Mouse (Mus musculus): ENCODE results near the gene Rasa1. TPM values are rescaled to one million over a fixed set of nuclear protein-coding genes. Genes with fewer than 3 reads are reported as not detected.

Rasa1 gene
- total and polyA plus RNA-seq, 2 experiments from 2014 or later, result 30.1 to 30.5 TPM

- H3K9ac ChIP-seq (replicated peaks; ENCODE audit: low read depth, low read length), result no peak overlapping the region
- WGBS, result 62% methylated on average over 1 of the region's 1 CpGs
- H3K4me2 ChIP-seq (ENCODE audit: low read depth, low read length), result peak overlapping the region; percentile 53
- DNase-seq (ENCODE audit: low spot score), result no peak
- no peaks in the 10 kb centered on the region for H3K27me3 ChIP-seq (ENCODE audit: control insufficient read depth, insufficient read depth, low read length)
- H3K36me3 ChIP-seq (replicated peaks; ENCODE audit: control insufficient read depth, insufficient read depth, low read length), result no peaks in the 10 kb centered on the region
- no peak overlapping the region for H3K27ac ChIP-seq (ENCODE audit: low read depth)
- TF ChIP-seq CTCF (IDR thresholded peaks at IDR 0.05; ENCODE audit: low read depth) (no peak), EP300 (IDR thresholded peaks at IDR 0.05; ENCODE audit: low read depth) (no peak)
- H3K4me1 ChIP-seq (ENCODE audit: control insufficient read depth, insufficient read depth), result no peaks in the 10 kb centered on the region
- H3K9me3 ChIP-seq (replicated peaks; ENCODE audit: control insufficient read depth, low read length), result no peaks in the 10 kb centered on the region
- H3K4me3 ChIP-seq (ENCODE audit: low read depth, low read length), result peak overlapping the region; percentile 20
- ATAC-seq (ENCODE audit: insufficient read depth, low read depth), result no peak
Measured at GRCm38 (mm10) chr13:85290651-85291050, 1.7 kb upstream of the Rasa1 start.

- Histone ChIP-seq H3K9me3 (replicated peaks; ENCODE audit: control insufficient read depth, low read length) (no peaks in the 10 kb centered on the region), H3K4me1 (ENCODE audit: control insufficient read depth, insufficient read depth) (0 out of 2 replicates have a peak, but pooled peaks cover 3% of the 10 kb centered on the region), H3K36me3 (replicated peaks; ENCODE audit: control insufficient read depth, insufficient read depth, low read length) (no peaks in the 10 kb centered on the region), H3K4me2 (ENCODE audit: low read depth, low read length) (peak overlapping the region; percentile 66), H3K4me3 (ENCODE audit: low read depth, low read length) (peak overlapping the region; percentile 94), H3K27me3 (ENCODE audit: control insufficient read depth, insufficient read depth, low read length) (no peaks in the 10 kb centered on the region), H3K27ac (ENCODE audit: low read depth) (peak overlapping the region; percentile 99), H3K9ac (replicated peaks; ENCODE audit: low read depth, low read length) (peak overlapping the region; percentile 97)
- ATAC-seq (ENCODE audit: insufficient read depth, low read depth) (no peak), DNase-seq (ENCODE audit: low spot score) (no peak)
- TF ChIP-seq EP300 (IDR thresholded peaks at IDR 0.05; ENCODE audit: low read depth) (no peak), CTCF (IDR thresholded peaks at IDR 0.05; ENCODE audit: low read depth) (no peak)
- 2% methylated on average over 29 of the region's 35 CpGs for WGBS
Measured at GRCm38 (mm10) chr13:85288574-85288842, 422 bp downstream of the Rasa1 start.

GRCm38 (mm10) chr13:85287876-85288573, 905 bp downstream of the Rasa1 start:
- ATAC-seq (ENCODE audit: insufficient read depth, low read depth) (0 out of 2 replicates have a peak, but pooled peaks have one; percentile 2), DNase-seq (ENCODE audit: low spot score) (peak; percentile 68)
- H3K9me3 ChIP-seq (replicated peaks; ENCODE audit: control insufficient read depth, low read length), result no peaks in the 10 kb centered on the region
- peak overlapping the region; percentile 97 for H3K9ac ChIP-seq (replicated peaks; ENCODE audit: low read depth, low read length)
- peak overlapping the region; percentile 99 for H3K27ac ChIP-seq (ENCODE audit: low read depth)
- TF ChIP-seq EP300 (IDR thresholded peaks at IDR 0.05; ENCODE audit: low read depth) (no peak), CTCF (IDR thresholded peaks at IDR 0.05; ENCODE audit: low read depth) (no peak)
- H3K4me2 ChIP-seq (ENCODE audit: low read depth, low read length), result peak overlapping the region; percentile 66
- H3K4me3 ChIP-seq (ENCODE audit: low read depth, low read length), result peak overlapping the region; percentile 94
- no peaks in the 10 kb centered on the region for H3K27me3 ChIP-seq (ENCODE audit: control insufficient read depth, insufficient read depth, low read length)
- WGBS, result under 1% methylated on average over 25 of the region's 25 CpGs
- H3K36me3 ChIP-seq (replicated peaks; ENCODE audit: control insufficient read depth, insufficient read depth, low read length), result no peaks in the 10 kb centered on the region
- H3K4me1 ChIP-seq (ENCODE audit: control insufficient read depth, insufficient read depth), result 0 out of 2 replicates have a peak, but pooled peaks cover 3% of the 10 kb centered on the region

GRCm38 (mm10) chr13:85282626-85283025, 6.3 kb downstream of the Rasa1 start:
- DNase-seq (ENCODE audit: low spot score) (no peak), ATAC-seq (ENCODE audit: insufficient read depth, low read depth) (no peak)
- no peak for TF ChIP-seq EP300 (IDR thresholded peaks at IDR 0.05; ENCODE audit: low read depth)
- no peak for TF ChIP-seq CTCF (IDR thresholded peaks at IDR 0.05; ENCODE audit: low read depth)
- Histone ChIP-seq H3K9me3 (replicated peaks; ENCODE audit: control insufficient read depth, low read length) (no peaks in the 10 kb centered on the region), H3K36me3 (replicated peaks; ENCODE audit: control insufficient read depth, insufficient read depth, low read length) (no peaks in the 10 kb centered on the region), H3K27ac (ENCODE audit: low read depth) (no peak overlapping the region), H3K9ac (replicated peaks; ENCODE audit: low read depth, low read length) (no peak overlapping the region), H3K4me3 (ENCODE audit: low read depth, low read length) (no peak overlapping the region), H3K27me3 (ENCODE audit: control insufficient read depth, insufficient read depth, low read length) (no peaks in the 10 kb centered on the region), H3K4me2 (ENCODE audit: low read depth, low read length) (no peak overlapping the region), H3K4me1 (ENCODE audit: control insufficient read depth, insufficient read depth) (peaks cover 17% of the 10 kb centered on the region)

- no peak for TF ChIP-seq CTCF (IDR thresholded peaks at IDR 0.05; ENCODE audit: low read depth)
- TF ChIP-seq EP300 (IDR thresholded peaks at IDR 0.05; ENCODE audit: low read depth), result no peak
- ATAC-seq (ENCODE audit: insufficient read depth, low read depth) (no peak), DNase-seq (ENCODE audit: low spot score) (no peak)
- H3K4me3 ChIP-seq (ENCODE audit: low read depth, low read length), result no peak overlapping the region
- H3K4me2 ChIP-seq (ENCODE audit: low read depth, low read length), result no peak overlapping the region
- 0 out of 2 replicates have a peak overlapping the region, but pooled peaks have one; percentile 6 for H3K27ac ChIP-seq (ENCODE audit: low read depth)
- no peak overlapping the region for H3K9ac ChIP-seq (replicated peaks; ENCODE audit: low read depth, low read length)
- no peaks in the 10 kb centered on the region for H3K36me3 ChIP-seq (replicated peaks; ENCODE audit: control insufficient read depth, insufficient read depth, low read length)
- H3K27me3 ChIP-seq (ENCODE audit: control insufficient read depth, insufficient read depth, low read length), result no peaks in the 10 kb centered on the region
- no peaks in the 10 kb centered on the region for H3K9me3 ChIP-seq (replicated peaks; ENCODE audit: control insufficient read depth, low read length)
- H3K4me1 ChIP-seq (ENCODE audit: control insufficient read depth, insufficient read depth), result peaks cover 14% of the 10 kb centered on the region
Measured at GRCm38 (mm10) chr13:85278951-85279350, 10.0 kb downstream of the Rasa1 start.

GRCm38 (mm10) chr13:85274572-85274971, 14.4 kb downstream of the Rasa1 start:
- no peak overlapping the region for H3K27ac ChIP-seq (ENCODE audit: low read depth)

More at GRCm38 (mm10) chr13:85274572-85274971, 14.4 kb downstream of the Rasa1 start:
- H3K4me3 ChIP-seq (ENCODE audit: low read depth, low read length), result no peak overlapping the region
- no peaks in the 10 kb centered on the region for H3K27me3 ChIP-seq (ENCODE audit: control insufficient read depth, insufficient read depth, low read length)
- WGBS, result 93% methylated on average over 1 of the region's 1 CpGs
- H3K4me1 ChIP-seq (ENCODE audit: control insufficient read depth, insufficient read depth), result peaks cover 8% of the 10 kb centered on the region; the same call in 1 of the 2 replicates
- DNase-seq (ENCODE audit: low spot score) (no peak), ATAC-seq (ENCODE audit: insufficient read depth, low read depth) (no peak)
- no peak for TF ChIP-seq CTCF (IDR thresholded peaks at IDR 0.05; ENCODE audit: low read depth)
- TF ChIP-seq EP300 (IDR thresholded peaks at IDR 0.05; ENCODE audit: low read depth), result no peak
- no peak overlapping the region for H3K9ac ChIP-seq (replicated peaks; ENCODE audit: low read depth, low read length)
- no peaks in the 10 kb centered on the region for H3K9me3 ChIP-seq (replicated peaks; ENCODE audit: control insufficient read depth, low read length)
- no peak overlapping the region for H3K4me2 ChIP-seq (ENCODE audit: low read depth, low read length)
- no peaks in the 10 kb centered on the region for H3K36me3 ChIP-seq (replicated peaks; ENCODE audit: control insufficient read depth, insufficient read depth, low read length)
